Mouse (Mus musculus) forebrain, embryonic 13.5 days (tissue): ENCODE results near the gene Zfp568. TPM values are rescaled to one million over a fixed set of nuclear protein-coding genes. Genes with fewer than 3 reads are reported as not detected.

Experiments
- ATAC-seq: fragments of 200-750 bp; cut with Nextera tagmentation; 2 replicates; pipeline ENCODE4 v1.8.0; 2017
- H3K27ac ChIP-seq: fragments of 300-500 bp; sonication (generic); 2 replicates; pipeline ENCODE4 v1.5.1; 2015; ENCODE audit warnings: inconsistent platforms, mild to moderate bottlenecking, moderate library complexity
- H3K27me3 ChIP-seq: fragments of 300-500 bp; sonication (generic); 2 replicates; pipeline ENCODE4 v1.6.1; 2015; ENCODE audit warnings: mild to moderate bottlenecking, inconsistent platforms
- H3K36me3 ChIP-seq: fragments of 300-500 bp; sonication (generic); 2 replicates; pipeline ENCODE4 v1.6.1; 2015; ENCODE audit warnings: mild to moderate bottlenecking, inconsistent platforms; ENCODE audit not compliant: poor library complexity, severe bottlenecking
- H3K4me1 ChIP-seq: fragments of 300-500 bp; sonication (generic); 2 replicates; pipeline ENCODE4 v1.6.1; 2015; ENCODE audit warnings: inconsistent platforms
- H3K4me2 ChIP-seq: fragments of 300-500 bp; sonication (generic); 2 replicates; pipeline ENCODE4 v1.6.1; 2015; ENCODE audit warnings: inconsistent platforms, mild to moderate bottlenecking, moderate library complexity
- H3K4me3 ChIP-seq: fragments of 300-500 bp; sonication (generic); 2 replicates; pipeline ENCODE4 v1.5.1; 2015; ENCODE audit warnings: mild to moderate bottlenecking, inconsistent platforms
- H3K9ac ChIP-seq: fragments of 300-500 bp; sonication (generic); 2 replicates; pipeline ENCODE4 v1.6.1; 2015; ENCODE audit warnings: mild to moderate bottlenecking, inconsistent platforms
- H3K9me3 ChIP-seq: fragments of 300-500 bp; sonication (generic); replicated peaks from 2 replicates; pipeline ENCODE4 v1.6.1; 2016; ENCODE audit warnings: inconsistent platforms
- WGBS: fragments of 180-500 bp; shearing (Covaris S2); methylation state at CpG from one replicate; pipeline ENCODE4 v1.1.7; 2015; 5-methylcytosine and 5-hydroxymethylcytosine counted together
- polyA plus RNA-seq: library from polyadenylated mRNA; unstranded; fragments of >200 nt; fragmentation: Nextera tagmentation; extraction: Ambion mirVana; gene quantifications from 2 replicates; pipeline ENCODE4 v1.2.1, GENCODE M21; 2015

Zfp568 gene
- polyA plus RNA-seq, 1 experiment from 2014 or later = 5.7 TPM

DNA sequence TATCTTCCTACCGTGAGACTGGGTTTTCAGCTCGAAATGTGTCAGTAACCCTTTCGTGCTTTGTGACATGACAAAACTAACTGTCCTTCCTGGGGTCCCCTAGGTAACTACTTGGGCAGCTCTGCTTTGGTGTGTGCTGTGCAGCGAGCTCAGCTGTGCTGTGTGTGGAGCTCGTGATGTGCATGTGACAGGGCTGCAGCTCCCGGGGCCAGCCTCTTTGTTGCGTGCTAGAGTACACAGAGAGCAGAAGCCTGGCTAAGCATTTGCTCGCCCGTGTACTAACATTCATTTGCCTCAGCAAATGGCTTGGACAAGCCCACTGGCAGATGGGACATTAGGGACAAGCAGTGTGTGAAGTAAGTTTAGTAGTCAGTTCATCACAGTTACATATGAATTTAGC lies 9.6 kb downstream of the Zfp568 start:
- Histone ChIP-seq H3K4me3 (no peak overlapping the region), H3K9ac (no peak overlapping the region), H3K27ac (no peak overlapping the region), H3K4me1 (no peaks in the 10 kb centered on the region), H3K27me3 (no peaks in the 10 kb centered on the region), H3K36me3 (peaks cover 79% of the 10 kb centered on the region), H3K9me3 (no peaks in the 10 kb centered on the region; the same call in 1 of the 2 replicates), H3K4me2 (no peak overlapping the region)
- no peak for ATAC-seq
- 98% methylated on average over 9 of the region's 9 CpGs for WGBS

DNA sequence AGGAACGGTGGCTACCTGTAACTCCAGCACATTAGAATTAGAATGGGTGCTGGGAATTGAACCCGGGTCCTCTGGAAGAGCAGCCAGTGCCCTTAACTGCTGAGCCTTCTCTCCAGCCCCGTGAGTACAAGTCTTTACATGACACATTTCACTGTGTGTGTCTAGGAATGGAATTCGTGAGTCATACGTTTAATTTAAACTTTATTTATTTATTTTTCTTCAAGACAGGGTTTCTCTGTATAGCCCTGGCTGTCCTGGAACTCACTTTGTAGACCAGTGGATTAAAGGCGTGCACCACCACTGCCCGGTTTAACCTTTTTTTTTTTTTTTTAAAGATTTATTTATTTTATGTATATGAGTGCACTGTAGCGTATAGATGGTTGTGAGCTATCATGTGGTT lies 11.4 kb downstream of the Zfp568 start:
- H3K4me3 ChIP-seq = no peak overlapping the region
- H3K9me3 ChIP-seq = no peaks in the 10 kb centered on the region; the same call in 1 of the 2 replicates
- H3K27ac ChIP-seq = no peak overlapping the region
- H3K9ac ChIP-seq = no peak overlapping the region
- H3K4me1 ChIP-seq = no peaks in the 10 kb centered on the region
- no peak for ATAC-seq
- H3K36me3 ChIP-seq = peaks cover 87% of the 10 kb centered on the region
- H3K4me2 ChIP-seq = no peak overlapping the region
- WGBS = 95% methylated on average over 8 of the region's 8 CpGs
- no peaks in the 10 kb centered on the region for H3K27me3 ChIP-seq

GRCm38 (mm10) chr7:30000601-30001000 lies 16.8 kb downstream of the Zfp568 start:
- peaks cover 71% of the 10 kb centered on the region for H3K36me3 ChIP-seq
- H3K27me3 ChIP-seq = no peaks in the 10 kb centered on the region
- H3K4me2 ChIP-seq = no peak overlapping the region
- no peak overlapping the region for H3K4me3 ChIP-seq
- H3K9ac ChIP-seq = no peak overlapping the region
- no peak for ATAC-seq
- H3K27ac ChIP-seq = no peak overlapping the region
- 93% methylated on average over 5 of the region's 5 CpGs for WGBS
- H3K4me1 ChIP-seq = no peaks in the 10 kb centered on the region
- H3K9me3 ChIP-seq = no peaks in the 10 kb centered on the region

DNA sequence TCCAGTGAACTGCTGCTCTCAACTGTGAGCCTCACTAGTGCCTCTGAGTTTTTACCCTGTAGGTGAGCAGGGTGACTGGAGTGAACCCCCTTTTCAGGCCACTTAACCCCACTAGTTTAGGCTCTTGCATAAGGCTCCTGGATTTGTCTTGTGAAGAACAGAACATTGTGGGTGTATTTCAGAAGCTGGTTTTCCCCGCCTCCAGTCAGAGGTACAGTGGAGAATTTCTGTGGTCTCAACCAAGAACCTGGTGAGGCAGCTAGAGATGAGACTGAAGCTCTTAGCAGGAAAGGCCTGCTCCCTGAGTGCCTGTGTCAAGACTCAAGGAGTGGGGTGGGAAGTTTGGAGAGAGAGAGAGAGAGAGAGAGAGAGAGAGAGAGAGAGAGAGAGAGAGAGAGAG lies 23.8 kb downstream of the Zfp568 start:
- Histone ChIP-seq H3K27me3 (no peaks in the 10 kb centered on the region), H3K4me2 (no peak overlapping the region), H3K9ac (no peak overlapping the region), H3K36me3 (peaks cover 26% of the 10 kb centered on the region), H3K4me3 (no peak overlapping the region), H3K4me1 (peaks cover 27% of the 10 kb centered on the region; the same call in 1 of the 2 replicates), H3K9me3 (no peaks in the 10 kb centered on the region), H3K27ac (no peak overlapping the region)
- WGBS = 96% methylated on average over 1 of the region's 1 CpGs
- no peak for ATAC-seq

GRCm38 (mm10) chr7:30008020-30008690 lies 24.4 kb downstream of the Zfp568 start:
- 83% methylated on average over 6 of the region's 6 CpGs for WGBS
- H3K36me3 ChIP-seq = peaks cover 23% of the 10 kb centered on the region
- no peaks in the 10 kb centered on the region for H3K27me3 ChIP-seq
- no peak overlapping the region for H3K9ac ChIP-seq
- H3K4me2 ChIP-seq = no peak overlapping the region
- no peak for ATAC-seq
- peaks cover 27% of the 10 kb centered on the region; the same call in 1 of the 2 replicates for H3K4me1 ChIP-seq
- H3K9me3 ChIP-seq = no peaks in the 10 kb centered on the region
- no peak overlapping the region for H3K4me3 ChIP-seq
- H3K27ac ChIP-seq = no peak overlapping the region

GRCm38 (mm10) chr7:30009321-30010085 lies 25.7 kb downstream of the Zfp568 start:
- Histone ChIP-seq H3K9me3 (no peaks in the 10 kb centered on the region), H3K9ac (peak overlapping the region; percentile 3; the same call in 1 of the 2 replicates), H3K36me3 (peaks cover 34% of the 10 kb centered on the region), H3K4me2 (peak overlapping the region; percentile 12), H3K4me1 (peaks cover 27% of the 10 kb centered on the region; the same call in 1 of the 2 replicates), H3K27ac (peak overlapping the region; percentile 66), H3K4me3 (no peak overlapping the region), H3K27me3 (no peaks in the 10 kb centered on the region)
- WGBS = 61% methylated on average over 21 of the region's 21 CpGs
- ATAC-seq = peak; percentile 62; the same call in 1 of the 2 replicates

- Histone ChIP-seq H3K36me3 (peaks cover 38% of the 10 kb centered on the region), H3K27me3 (no peaks in the 10 kb centered on the region), H3K4me2 (no peak overlapping the region), H3K9me3 (no peaks in the 10 kb centered on the region), H3K9ac (no peak overlapping the region), H3K4me1 (peaks cover 27% of the 10 kb centered on the region; the same call in 1 of the 2 replicates), H3K4me3 (no peak overlapping the region), H3K27ac (peak overlapping the region; percentile 66; the same call in 1 of the 2 replicates)
- no peak for ATAC-seq
- 81% methylated on average over 10 of the region's 10 CpGs for WGBS
These were observed 26.9 kb downstream of the Zfp568 start for GRCm38 (mm10) chr7:30010551-30011195.

DNA sequence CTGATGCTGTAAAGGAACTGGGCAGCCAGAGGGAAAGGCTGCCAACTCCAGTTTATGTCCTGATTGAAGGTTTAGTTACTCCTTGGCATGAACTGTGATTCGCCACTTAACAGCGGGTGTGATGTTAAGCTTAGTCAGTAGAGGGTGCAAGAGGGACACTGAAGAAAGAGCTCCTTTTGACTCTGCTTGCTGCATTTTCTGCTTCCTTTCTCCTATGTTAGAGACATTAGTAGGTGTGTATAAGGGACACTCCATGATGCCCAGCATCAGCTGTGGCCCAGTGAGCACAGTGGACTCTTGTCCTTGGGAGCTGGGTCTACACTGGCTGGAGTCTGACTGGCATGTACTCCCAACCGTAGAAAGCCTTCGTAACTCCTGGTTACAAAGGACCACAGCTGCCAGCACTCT lies 29.2 kb downstream of the Zfp568 start:
- Histone ChIP-seq H3K9ac (no peak overlapping the region), H3K4me2 (no peak overlapping the region), H3K4me3 (no peak overlapping the region), H3K36me3 (peaks cover 48% of the 10 kb centered on the region), H3K27ac (no peak overlapping the region), H3K9me3 (no peaks in the 10 kb centered on the region), H3K27me3 (no peaks in the 10 kb centered on the region), H3K4me1 (peaks cover 26% of the 10 kb centered on the region; the same call in 1 of the 2 replicates)
- WGBS = 81% methylated on average over 4 of the region's 4 CpGs
- peak; percentile 62 for ATAC-seq

DNA sequence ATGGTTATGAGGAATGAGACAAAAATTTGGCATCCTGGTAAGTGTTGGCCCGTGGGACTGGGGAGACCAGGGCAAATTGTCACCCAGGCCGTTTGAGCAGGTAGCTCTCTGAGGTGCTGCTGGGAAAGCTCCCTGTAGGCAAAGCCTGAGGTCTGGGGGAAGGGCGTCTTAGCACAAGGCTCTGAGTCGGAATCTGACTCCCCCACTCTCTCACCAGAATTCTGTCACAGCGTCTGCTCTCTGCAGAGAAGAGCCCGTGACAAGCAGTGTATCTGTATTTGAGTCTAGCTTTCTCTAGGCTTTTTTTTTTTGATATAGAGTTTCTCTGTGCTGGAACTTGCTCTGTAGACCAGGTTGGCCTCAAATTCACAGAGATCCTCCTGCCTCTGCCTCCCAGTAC lies 33.5 kb downstream of the Zfp568 start:
- H3K4me3 ChIP-seq = no peak overlapping the region
- H3K9ac ChIP-seq = no peak overlapping the region
- no peak overlapping the region for H3K27ac ChIP-seq
- no peaks in the 10 kb centered on the region for H3K4me1 ChIP-seq
- H3K4me2 ChIP-seq = no peak overlapping the region
- 90% methylated on average over 6 of the region's 6 CpGs for WGBS
- ATAC-seq = no peak
- no peaks in the 10 kb centered on the region for H3K27me3 ChIP-seq
- peaks cover 76% of the 10 kb centered on the region for H3K36me3 ChIP-seq
- no peaks in the 10 kb centered on the region for H3K9me3 ChIP-seq

DNA sequence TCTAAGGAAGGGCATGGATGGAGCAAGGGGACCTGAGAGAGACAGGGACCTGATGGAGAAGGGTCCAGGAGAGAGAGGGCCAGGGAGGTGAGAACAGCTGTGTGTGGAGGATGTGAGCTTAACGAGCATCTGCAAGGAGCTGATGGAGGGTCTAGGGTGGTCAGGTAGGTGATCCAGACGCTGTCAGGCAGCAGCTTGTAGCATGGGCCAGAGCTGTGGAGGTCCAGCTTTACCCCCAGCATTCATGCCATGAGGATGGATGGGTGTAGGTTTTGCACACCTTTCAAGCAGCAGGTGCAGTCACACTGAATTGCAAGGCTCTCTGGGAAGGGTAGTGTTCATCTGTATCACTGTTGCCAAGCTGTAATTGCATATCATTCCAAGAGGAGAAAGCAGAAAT lies 35.8 kb downstream of the Zfp568 start:
- no peak overlapping the region for H3K27ac ChIP-seq
- no peak overlapping the region for H3K4me2 ChIP-seq
- no peaks in the 10 kb centered on the region for H3K9me3 ChIP-seq
- no peaks in the 10 kb centered on the region for H3K4me1 ChIP-seq
- H3K27me3 ChIP-seq = no peaks in the 10 kb centered on the region
- WGBS = 84% methylated on average over 2 of the region's 2 CpGs
- no peak for ATAC-seq
- no peak overlapping the region for H3K9ac ChIP-seq
- no peak overlapping the region for H3K4me3 ChIP-seq
- H3K36me3 ChIP-seq = peaks cover 88% of the 10 kb centered on the region

DNA sequence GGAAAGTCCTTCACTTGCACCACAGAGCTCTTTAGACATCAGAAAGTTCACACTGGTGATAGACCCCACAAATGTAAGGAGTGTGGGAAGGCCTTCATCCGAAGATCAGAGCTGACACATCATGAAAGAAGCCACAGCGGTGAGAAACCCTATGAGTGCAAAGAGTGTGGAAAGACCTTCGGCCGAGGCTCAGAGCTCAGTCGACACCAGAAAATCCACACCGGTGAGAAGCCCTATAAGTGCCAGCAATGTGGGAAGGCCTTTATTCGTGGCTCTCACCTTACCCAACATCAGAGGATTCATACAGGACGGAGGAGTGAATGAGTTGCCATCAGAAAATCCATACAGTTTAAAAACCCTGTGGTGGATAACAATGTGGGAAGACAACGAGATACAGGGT lies 39.6 kb downstream of the Zfp568 start:
- H3K4me1 ChIP-seq = no peaks in the 10 kb centered on the region
- ATAC-seq = no peak
- H3K27ac ChIP-seq = no peak overlapping the region
- no peaks in the 10 kb centered on the region for H3K9me3 ChIP-seq
- WGBS = 96% methylated on average over 9 of the region's 9 CpGs
- H3K4me3 ChIP-seq = no peak overlapping the region
- no peak overlapping the region for H3K4me2 ChIP-seq
- no peak overlapping the region for H3K9ac ChIP-seq
- H3K27me3 ChIP-seq = no peaks in the 10 kb centered on the region
- peaks cover 78% of the 10 kb centered on the region for H3K36me3 ChIP-seq

DNA sequence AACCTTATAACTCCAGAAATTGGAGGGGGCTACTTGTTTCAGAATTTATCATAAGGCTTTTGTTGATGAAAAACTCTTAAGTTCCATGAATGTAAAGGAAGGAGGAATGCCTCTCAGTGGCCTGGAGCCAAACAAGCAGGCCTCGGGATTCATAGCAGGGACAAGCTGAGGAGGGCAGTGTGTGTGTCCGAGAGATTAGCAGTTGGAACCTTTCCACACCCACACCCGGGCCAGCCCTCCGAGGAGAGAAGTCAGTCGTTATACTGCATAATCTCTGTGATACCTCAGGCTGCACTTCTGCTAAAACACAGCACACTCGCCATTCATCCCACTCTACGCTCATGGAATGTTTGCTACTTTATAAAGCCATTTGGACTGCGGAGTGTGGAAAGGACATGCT lies 40.0 kb downstream of the Zfp568 start:
- Histone ChIP-seq H3K4me1 (no peaks in the 10 kb centered on the region), H3K4me3 (no peak overlapping the region), H3K9me3 (no peaks in the 10 kb centered on the region), H3K9ac (no peak overlapping the region), H3K36me3 (peaks cover 76% of the 10 kb centered on the region), H3K4me2 (no peak overlapping the region), H3K27ac (no peak overlapping the region), H3K27me3 (no peaks in the 10 kb centered on the region)
- no peak for ATAC-seq
- 94% methylated on average over 8 of the region's 8 CpGs for WGBS
